Mouse (Mus musculus): Measurements from ENCODE around the gene Adamtsl1.

DNA sequence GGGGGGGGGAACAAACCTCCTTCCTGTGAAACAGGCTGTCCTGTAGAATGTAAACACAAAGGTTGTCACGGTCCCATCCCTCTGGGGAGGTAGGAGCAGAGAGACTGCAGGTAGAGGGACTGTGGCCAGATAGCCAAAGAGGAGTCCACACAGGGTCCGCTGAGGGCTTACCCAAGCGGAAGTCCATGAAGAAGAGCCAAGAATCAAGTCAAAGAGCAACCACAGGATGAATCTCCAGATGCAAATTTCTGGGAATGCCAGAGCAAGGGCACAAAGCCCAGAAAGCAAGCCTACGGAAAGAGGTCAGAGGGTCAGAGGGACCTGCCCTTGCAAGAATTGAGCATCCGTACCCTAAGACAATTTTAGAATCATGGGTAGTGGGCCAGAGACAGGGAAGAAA is 677.2 kb downstream of the Adamtsl1 start:
- TF ChIP-seq TCF12 (IDR thresholded peaks at IDR 0.05; ENCODE audit: insufficient read depth, poor library complexity, severe bottlenecking) (no peak), POLR2A (IDR thresholded peaks at IDR 0.05; ENCODE audit: insufficient read length, low read depth) (no peak), USF1 (IDR thresholded peaks at IDR 0.05; ENCODE audit: low read depth) (no peak), CEBPB (IDR thresholded peaks at IDR 0.05; ENCODE audit: insufficient read depth, poor library complexity, severe bottlenecking) (no peak), MYOD1 (IDR thresholded peaks at IDR 0.05; ENCODE audit: control insufficient read depth in 1 of 3, insufficient read length in 2 of 3, low read depth in 2 of 3) (no peak), MYOG (IDR thresholded peaks at IDR 0.05; ENCODE audit: control insufficient read depth in 1 of 3, insufficient read depth in 1 of 3, insufficient read length in 2 of 3, low read depth in 2 of 3) (no peak), REST (IDR thresholded peaks at IDR 0.05; ENCODE audit: insufficient read depth, insufficient read length) (no peak), SRF (IDR thresholded peaks at IDR 0.05; ENCODE audit: control insufficient read depth, insufficient read length, low read depth) (no peak), MAX (IDR thresholded peaks at IDR 0.05; ENCODE audit: low read depth) (no peak), TCF3 (IDR thresholded peaks at IDR 0.05; ENCODE audit: insufficient read length, low read depth) (no peak), E2F4 (IDR thresholded peaks at IDR 0.05; ENCODE audit: insufficient read depth) (no peak), POLR2AphosphoS2 (IDR thresholded peaks at IDR 0.05; ENCODE audit: insufficient read length, low read depth) (no peak)

All from myocyte (in vitro differentiated cells).